Mouse (Mus musculus) forebrain, embryonic 10.5 days (tissue): ENCODE results near the gene Wdr37. TPM values are rescaled to one million over a fixed set of nuclear protein-coding genes. Genes with fewer than 3 reads are reported as not detected.
"Not testable (repeated sequence)": the region's sequence is repeated elsewhere in the genome, so short reads cannot be mapped to it uniquely, and the experiment has no call there.

Experiments used
- DNase-seq: peaks from one replicate; pipeline ENCODE4 v3.0.0-alpha.2; 2017; ENCODE audit warnings: low spot score; ENCODE audit errors: extremely low spot score
- H3K27ac ChIP-seq: fragments of 300-500 bp; sonication (generic); 2 replicates; pipeline ENCODE4 v1.5.1; 2016; ENCODE audit warnings: mild to moderate bottlenecking
- H3K27me3 ChIP-seq: fragments of 300-500 bp; sonication (generic); 2 replicates; pipeline ENCODE4 v1.6.1; 2016; ENCODE audit warnings: mild to moderate bottlenecking; ENCODE audit not compliant: poor library complexity, severe bottlenecking
- H3K36me3 ChIP-seq: fragments of 300-500 bp; sonication (generic); replicated peaks from 2 replicates; pipeline ENCODE4 v1.6.1; 2016; ENCODE audit warnings: mild to moderate bottlenecking, moderate library complexity
- H3K4me1 ChIP-seq: fragments of 300-500 bp; sonication (generic); 2 replicates; pipeline ENCODE4 v1.6.1; 2016
- H3K4me3 ChIP-seq: fragments of 300-500 bp; sonication (generic); 2 replicates; pipeline ENCODE4 v1.5.1; 2016; ENCODE audit warnings: mild to moderate bottlenecking, moderate library complexity
- H3K9me3 ChIP-seq: fragments of 300-500 bp; sonication (generic); 2 replicates; pipeline ENCODE4 v1.6.1; 2016; ENCODE audit warnings: mild to moderate bottlenecking, moderate library complexity
- WGBS: fragments of 180-500 bp; shearing (Covaris S2); methylation state at CpG from one replicate; pipeline ENCODE4 v1.1.7; 2016; 5-methylcytosine and 5-hydroxymethylcytosine counted together
- polyA plus RNA-seq: library from polyadenylated mRNA; unstranded; fragments of >200 nt; fragmentation: Nextera tagmentation; extraction: Ambion mirVana; gene quantifications from 2 replicates; pipeline ENCODE4 v1.2.1, GENCODE M21; 2016

Wdr37 gene
- polyA plus RNA-seq, 1 experiment from 2014 or later: 32.1 TPM

DNA sequence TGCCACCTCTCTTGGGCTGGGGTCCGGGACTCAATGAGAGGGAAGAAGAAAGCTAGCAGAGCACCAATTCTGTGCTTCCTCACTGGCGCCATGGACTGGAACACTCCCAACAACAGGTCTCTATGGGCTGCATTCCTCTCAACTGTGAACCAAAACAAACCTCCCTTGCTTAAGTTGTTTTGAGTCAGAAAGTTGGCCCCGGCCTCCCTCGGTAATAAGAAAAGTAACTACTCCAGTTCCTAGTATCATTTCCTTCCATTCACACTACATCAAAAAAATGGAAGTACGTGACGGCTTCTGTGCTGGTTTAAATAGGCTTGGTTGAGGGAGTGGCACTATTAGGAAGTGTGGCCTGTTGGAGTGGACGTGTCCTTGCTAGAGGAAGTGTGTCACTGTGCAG lies 5.1 kb downstream of the Wdr37 start:
- Histone ChIP-seq H3K27ac (no peak overlapping the region), H3K4me1 (peaks cover 11% of the 10 kb centered on the region), H3K9me3 (no peaks in the 10 kb centered on the region), H3K27me3 (no peaks in the 10 kb centered on the region), H3K36me3 (peaks cover 32% of the 10 kb centered on the region), H3K4me3 (no peak overlapping the region)
- 91% methylated on average over 7 of the region's 7 CpGs for WGBS
- no peak for DNase-seq

DNA sequence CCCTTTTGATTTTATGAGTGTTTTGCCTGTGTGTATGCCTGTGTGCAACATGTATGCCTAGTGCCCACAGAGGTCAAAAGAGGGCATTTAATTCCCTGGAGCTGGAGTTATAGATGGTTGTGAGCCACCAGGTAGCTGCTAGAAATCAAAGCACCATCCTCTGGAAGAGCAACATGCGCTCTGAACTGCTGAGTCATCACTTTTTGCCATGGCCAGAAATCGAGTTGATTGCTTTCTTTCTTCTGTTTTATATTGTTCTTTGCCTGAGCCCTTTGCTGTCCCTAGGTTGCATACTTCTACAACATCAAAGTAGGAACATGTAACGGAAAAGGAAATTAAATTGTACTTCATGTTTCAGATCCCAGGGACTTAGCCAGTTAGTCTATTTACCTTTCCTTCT lies 6.7 kb downstream of the Wdr37 start:
- Histone ChIP-seq H3K27ac (no peak overlapping the region), H3K4me3 (no peak overlapping the region), H3K36me3 (peaks cover 45% of the 10 kb centered on the region), H3K4me1 (peaks cover 8% of the 10 kb centered on the region), H3K27me3 (no peaks in the 10 kb centered on the region), H3K9me3 (no peaks in the 10 kb centered on the region)
- DNase-seq: no peak
- 86% methylated on average over 3 of the region's 3 CpGs for WGBS

DNA sequence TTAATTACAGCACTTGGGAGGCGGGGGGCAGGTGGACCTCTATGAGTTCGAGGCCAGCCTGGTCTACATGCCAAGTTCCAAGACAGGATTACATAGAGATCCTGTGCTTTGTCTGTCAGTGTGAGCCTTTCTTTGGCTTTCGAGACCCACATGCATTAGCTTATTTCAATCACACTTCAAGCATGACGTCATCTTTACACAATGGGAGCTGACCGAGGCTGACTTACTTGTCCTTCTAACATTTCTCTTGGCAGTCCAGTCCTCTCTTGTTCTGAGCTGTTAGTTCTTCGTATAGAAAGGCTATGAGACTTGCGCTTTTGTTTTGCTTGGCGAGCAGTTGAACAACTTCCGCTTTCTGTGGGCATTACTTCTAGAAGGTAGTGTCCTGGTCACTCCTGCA lies 10.8 kb downstream of the Wdr37 start:
- no peaks in the 10 kb centered on the region for H3K9me3 ChIP-seq
- peaks cover 64% of the 10 kb centered on the region for H3K36me3 ChIP-seq
- H3K4me1 ChIP-seq: no peaks in the 10 kb centered on the region
- no peak overlapping the region for H3K27ac ChIP-seq
- H3K4me3 ChIP-seq: no peak overlapping the region
- no peaks in the 10 kb centered on the region for H3K27me3 ChIP-seq
- DNase-seq: no peak
- 91% methylated on average over 9 of the region's 9 CpGs for WGBS

DNA sequence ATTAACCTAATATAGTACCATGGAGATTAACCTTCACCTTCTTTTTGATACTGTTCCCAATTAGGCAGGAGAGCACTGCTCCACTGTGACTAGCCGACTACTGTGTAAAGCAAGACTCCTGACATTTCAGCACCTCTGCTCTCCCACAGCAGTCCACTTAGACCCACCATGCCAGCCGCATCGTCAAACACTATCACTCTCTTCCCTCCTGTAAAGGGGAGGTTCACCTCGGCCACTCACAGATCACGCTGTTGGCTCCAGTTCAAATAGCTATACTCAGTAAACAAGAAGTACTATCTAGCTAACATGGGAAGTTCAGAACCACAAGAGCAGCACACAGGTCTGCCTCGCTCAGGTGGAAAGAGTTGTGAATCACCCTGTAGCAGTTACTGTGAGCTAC lies 13.3 kb downstream of the Wdr37 start:
- Histone ChIP-seq H3K4me1 (no peaks in the 10 kb centered on the region), H3K27ac (no peak overlapping the region), H3K9me3 (no peaks in the 10 kb centered on the region), H3K36me3 (peaks cover 75% of the 10 kb centered on the region), H3K4me3 (no peak overlapping the region), H3K27me3 (no peaks in the 10 kb centered on the region)
- no peak for DNase-seq
- WGBS: 94% methylated on average over 6 of the region's 6 CpGs

DNA sequence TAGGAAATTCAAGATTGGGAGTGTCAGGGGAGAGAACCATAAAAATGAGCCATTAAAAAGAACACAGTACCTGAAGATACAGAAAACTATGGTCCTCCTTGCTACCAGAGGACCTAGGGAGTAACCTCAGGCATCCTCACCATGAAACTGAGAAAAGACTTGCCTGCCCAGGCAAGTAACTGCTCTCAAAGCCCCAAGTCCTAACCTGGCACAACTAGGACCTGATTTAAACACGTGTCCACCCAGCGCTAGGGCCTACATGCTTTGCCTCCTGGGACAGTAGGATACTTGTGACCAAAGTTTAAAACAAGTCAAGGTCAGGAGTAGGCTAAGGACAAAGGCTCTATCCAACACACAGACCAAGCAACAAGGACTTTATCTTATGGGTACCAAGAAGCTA lies 16.9 kb downstream of the Wdr37 start:
- no peak overlapping the region for H3K27ac ChIP-seq
- no peak overlapping the region for H3K4me3 ChIP-seq
- no peak for DNase-seq
- H3K27me3 ChIP-seq: no peaks in the 10 kb centered on the region
- 93% methylated on average over 2 of the region's 2 CpGs for WGBS
- H3K36me3 ChIP-seq: peaks cover 78% of the 10 kb centered on the region
- H3K9me3 ChIP-seq: no peaks in the 10 kb centered on the region
- no peaks in the 10 kb centered on the region for H3K4me1 ChIP-seq

DNA sequence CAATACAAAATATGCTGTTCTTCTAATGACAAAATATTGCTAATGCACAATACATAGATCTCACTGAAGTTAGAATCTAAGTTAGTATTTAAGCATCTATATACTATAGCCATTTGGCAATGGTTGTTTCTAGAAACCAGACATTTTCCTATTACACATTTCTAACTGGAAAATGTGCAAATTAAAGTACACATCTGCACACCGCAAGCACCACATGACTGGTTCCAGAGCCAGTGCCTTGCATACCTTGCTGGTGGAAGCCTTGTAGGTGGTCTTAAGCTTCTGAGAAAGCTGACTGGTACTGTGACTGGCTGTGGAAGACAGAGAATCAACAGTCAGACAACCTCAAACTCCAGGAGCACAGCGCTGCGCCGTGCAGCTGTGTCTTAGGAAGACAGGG lies 18.3 kb downstream of the Wdr37 start:
- no peak overlapping the region for H3K4me3 ChIP-seq
- no peaks in the 10 kb centered on the region for H3K4me1 ChIP-seq
- H3K27me3 ChIP-seq: no peaks in the 10 kb centered on the region
- 97% methylated on average over 4 of the region's 4 CpGs for WGBS
- no peak for DNase-seq
- H3K36me3 ChIP-seq: peaks cover 78% of the 10 kb centered on the region
- no peaks in the 10 kb centered on the region for H3K9me3 ChIP-seq
- H3K27ac ChIP-seq: no peak overlapping the region

DNA sequence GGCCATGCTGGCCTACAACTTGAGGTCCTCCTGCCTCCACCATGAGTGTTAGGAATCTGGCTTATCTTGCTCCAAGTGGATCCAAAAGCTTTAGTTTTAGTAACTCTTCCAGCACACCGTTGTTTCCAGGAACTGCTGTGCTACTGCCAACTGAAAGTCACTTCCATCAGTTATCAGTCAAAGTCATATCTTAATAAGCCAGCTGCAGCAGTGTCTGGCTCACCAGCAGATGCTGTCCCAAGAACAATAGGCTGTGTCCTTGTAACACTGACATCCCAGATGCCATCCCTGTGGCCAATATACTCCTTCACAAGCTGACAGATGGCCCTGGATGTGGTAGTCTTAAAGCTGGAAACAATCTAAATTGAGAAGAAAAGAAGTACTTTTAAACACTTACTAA lies 22.4 kb downstream of the Wdr37 start:
- 93% methylated on average over 1 of the region's 1 CpGs for WGBS
- Histone ChIP-seq H3K27ac (no peak overlapping the region), H3K36me3 (peaks cover 79% of the 10 kb centered on the region)

DNA sequence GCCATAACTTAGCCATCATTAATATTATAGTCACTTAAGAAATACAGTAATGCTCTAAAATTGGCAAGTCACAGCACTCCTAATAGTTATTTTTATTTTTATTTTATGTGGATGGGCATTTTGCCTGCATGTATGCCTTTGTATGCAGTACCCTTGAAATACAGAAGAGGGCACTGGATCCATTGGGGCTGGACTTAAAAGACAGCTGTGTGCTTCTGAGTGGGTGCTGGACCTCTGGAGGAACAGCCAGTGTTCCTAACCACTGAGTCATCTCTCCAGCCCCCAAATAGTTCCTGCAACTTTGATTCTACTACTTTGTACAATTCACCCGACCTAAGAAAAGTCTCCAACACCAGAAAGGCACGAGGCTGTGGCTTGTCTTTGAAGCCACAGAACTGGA lies 24.0 kb downstream of the Wdr37 start:
- DNase-seq: no peak
- H3K4me3 ChIP-seq: no peak overlapping the region
- WGBS: 64% methylated on average over 2 of the region's 2 CpGs
- H3K4me1 ChIP-seq: no peaks in the 10 kb centered on the region
- peaks cover 78% of the 10 kb centered on the region for H3K36me3 ChIP-seq
- no peaks in the 10 kb centered on the region for H3K9me3 ChIP-seq
- H3K27me3 ChIP-seq: no peaks in the 10 kb centered on the region
- no peak overlapping the region for H3K27ac ChIP-seq

More for the DNA sequence above, 22.4 kb downstream of the Wdr37 start:
- H3K27me3 ChIP-seq: no peaks in the 10 kb centered on the region
- H3K9me3 ChIP-seq: no peaks in the 10 kb centered on the region
- no peak for DNase-seq
- H3K4me3 ChIP-seq: no peak overlapping the region
- H3K4me1 ChIP-seq: no peaks in the 10 kb centered on the region

DNA sequence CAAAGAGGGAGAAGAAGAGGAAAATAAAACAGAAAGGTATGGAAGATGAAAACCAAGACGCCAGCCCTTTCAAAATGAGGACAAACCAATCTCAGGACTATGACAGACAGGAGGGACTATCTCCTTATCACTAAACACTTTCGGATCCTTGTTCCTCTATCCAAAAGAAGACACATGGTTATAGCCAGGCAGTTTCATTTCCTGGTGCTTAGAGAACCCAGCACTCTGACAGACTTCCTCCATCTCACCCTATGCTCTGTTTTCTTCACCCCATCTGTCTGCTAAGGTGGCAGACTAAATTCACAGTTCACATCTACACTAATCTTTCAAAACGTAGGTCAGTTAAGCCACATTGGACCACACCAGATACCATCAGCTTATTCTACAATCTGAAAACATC lies 29.4 kb downstream of the Wdr37 start:
- H3K4me1 ChIP-seq: peaks cover 18% of the 10 kb centered on the region
- H3K27me3 ChIP-seq: no peaks in the 10 kb centered on the region
- no peak overlapping the region for H3K27ac ChIP-seq
- no peak overlapping the region for H3K4me3 ChIP-seq
- DNase-seq: no peak
- WGBS: 91% methylated on average over 3 of the region's 3 CpGs
- peaks cover 88% of the 10 kb centered on the region for H3K36me3 ChIP-seq
- no peaks in the 10 kb centered on the region for H3K9me3 ChIP-seq

DNA sequence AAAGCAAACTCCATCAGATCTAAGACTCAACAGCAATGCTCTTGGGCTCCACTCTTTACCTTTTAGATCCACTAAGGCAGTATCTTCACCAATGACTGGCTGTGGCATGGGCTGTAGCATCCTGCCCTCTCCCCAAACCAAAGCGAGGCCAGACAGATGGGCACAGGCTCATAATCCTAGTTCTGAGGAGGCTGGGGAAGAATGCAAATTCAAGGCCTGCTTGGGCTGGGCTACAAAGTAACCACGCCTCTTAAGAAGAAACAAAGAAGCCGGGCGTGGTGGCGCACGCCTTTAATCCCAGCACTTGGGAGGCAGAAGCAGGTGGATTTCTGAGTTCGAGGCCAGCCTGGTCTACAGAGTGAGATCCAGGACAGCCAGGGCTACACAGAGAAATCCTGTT lies 29.9 kb downstream of the Wdr37 start:
- H3K4me3 ChIP-seq, H3K9me3 ChIP-seq, H3K27me3 ChIP-seq, H3K27ac ChIP-seq, DNase-seq: not testable (repeated sequence)
- peaks cover 18% of the 10 kb centered on the region for H3K4me1 ChIP-seq
- WGBS: 93% methylated on average over 7 of the region's 7 CpGs
- H3K36me3 ChIP-seq: peaks cover 84% of the 10 kb centered on the region

DNA sequence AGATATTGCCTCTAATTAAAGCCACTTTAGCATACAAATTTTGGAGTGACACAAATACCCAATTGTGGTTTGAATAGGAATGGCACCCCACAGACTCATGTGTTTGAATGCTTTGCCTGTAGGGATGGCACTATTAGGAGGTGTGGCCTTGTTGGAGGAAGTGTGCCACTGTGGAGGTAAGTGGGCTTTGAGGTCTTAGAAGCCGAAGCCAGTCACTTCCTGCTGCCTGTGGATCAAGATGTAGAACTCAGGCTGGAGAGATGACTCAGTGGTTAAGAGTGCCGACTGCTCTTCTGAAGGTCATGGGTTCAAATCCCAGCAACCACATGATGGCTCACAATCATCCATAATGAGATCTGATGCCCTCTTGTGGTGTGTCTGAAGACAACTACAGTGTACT lies 30.8 kb downstream of the Wdr37 start:
- Histone ChIP-seq H3K27ac (no peak overlapping the region), H3K4me3 (no peak overlapping the region), H3K4me1 (peaks cover 18% of the 10 kb centered on the region), H3K9me3 (no peaks in the 10 kb centered on the region), H3K27me3 (no peaks in the 10 kb centered on the region), H3K36me3 (peaks cover 86% of the 10 kb centered on the region)
- DNase-seq: no peak
- 88% methylated on average over 2 of the region's 2 CpGs for WGBS

DNA sequence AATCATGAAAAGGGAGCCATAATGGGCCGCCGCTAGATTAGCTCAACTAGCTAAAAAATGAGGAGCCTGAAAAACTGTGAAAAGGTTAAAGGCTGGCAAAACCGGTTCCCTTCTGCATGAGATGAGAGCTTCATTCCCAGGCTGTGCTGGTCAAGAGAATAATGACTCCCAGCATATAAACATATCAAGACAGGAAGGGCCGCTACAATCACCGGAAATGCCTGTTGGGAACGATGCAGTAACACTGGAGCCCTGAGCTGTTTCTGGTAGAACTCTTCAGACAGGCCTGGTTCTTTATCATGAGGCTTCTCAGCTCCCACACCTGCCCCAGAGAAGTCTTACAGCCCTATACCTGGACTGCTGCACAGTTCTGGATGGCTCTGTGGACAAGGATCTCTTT lies 31.8 kb downstream of the Wdr37 start:
- H3K36me3 ChIP-seq: peaks cover 89% of the 10 kb centered on the region
- WGBS: 84% methylated on average over 6 of the region's 6 CpGs

DNA sequence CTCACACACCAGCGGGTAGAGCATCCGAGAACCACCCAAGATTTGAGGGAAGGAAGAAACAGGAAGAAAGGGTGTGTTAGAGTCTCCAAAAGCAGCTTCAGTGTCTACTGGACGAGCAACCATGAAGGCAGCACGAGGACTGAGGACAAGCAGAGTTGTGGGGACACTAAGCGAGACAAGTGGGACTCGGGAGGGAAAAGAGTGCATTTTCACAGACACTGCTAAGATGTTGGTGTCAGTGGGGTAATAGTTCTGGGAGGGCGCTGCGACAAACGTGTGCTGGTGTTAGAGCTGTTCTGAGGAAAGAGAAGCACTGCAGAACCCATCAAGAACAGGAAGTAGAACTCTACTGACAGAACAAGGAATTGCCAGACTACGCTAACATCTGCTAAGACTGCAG lies 32.6 kb downstream of the Wdr37 start:
- WGBS: 91% methylated on average over 10 of the region's 10 CpGs
- Histone ChIP-seq H3K36me3 (peaks cover 94% of the 10 kb centered on the region), H3K4me1 (peaks cover 18% of the 10 kb centered on the region), H3K9me3 (no peaks in the 10 kb centered on the region), H3K27me3 (no peaks in the 10 kb centered on the region), H3K27ac (no peak overlapping the region), H3K4me3 (no peak overlapping the region)
- DNase-seq: no peak

More for the DNA sequence above, 31.8 kb downstream of the Wdr37 start:
- DNase-seq: no peak
- Histone ChIP-seq H3K4me3 (no peak overlapping the region), H3K4me1 (peaks cover 18% of the 10 kb centered on the region), H3K9me3 (no peaks in the 10 kb centered on the region), H3K27me3 (no peaks in the 10 kb centered on the region), H3K27ac (no peak overlapping the region)

DNA sequence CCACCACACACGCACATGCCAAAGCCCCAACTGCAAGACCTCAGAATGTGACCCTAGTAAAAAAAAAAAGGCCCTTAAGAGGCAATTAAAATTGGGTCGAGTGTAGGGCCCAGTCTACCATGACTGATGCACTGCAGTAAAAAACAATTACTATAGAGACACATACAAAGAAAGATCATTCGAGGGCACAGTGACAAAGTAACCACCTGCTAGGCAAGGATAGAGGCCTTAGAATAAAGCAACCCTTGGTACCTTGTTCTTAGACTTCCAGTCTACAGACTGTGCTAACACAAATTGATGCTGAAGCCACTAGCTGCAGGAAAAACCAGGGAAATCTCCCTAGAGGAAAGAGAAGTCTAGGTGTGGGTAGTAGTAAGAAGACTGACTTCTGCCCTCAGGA lies 33.3 kb downstream of the Wdr37 start:
- Histone ChIP-seq H3K27ac (no peak overlapping the region), H3K9me3 (no peaks in the 10 kb centered on the region), H3K4me1 (peaks cover 18% of the 10 kb centered on the region), H3K27me3 (no peaks in the 10 kb centered on the region), H3K36me3 (peaks cover 94% of the 10 kb centered on the region), H3K4me3 (no peak overlapping the region)
- 29% methylated on average over 3 of the region's 3 CpGs for WGBS
- DNase-seq: no peak
